Mouse (Mus musculus): Measurements from ENCODE around the gene H2al1m. TPM values are rescaled to one million over a fixed set of nuclear protein-coding genes. Genes with fewer than 3 reads are reported as not detected.

Gene H2al1m
- polyA plus RNA-seq, 1 experiment from 2014 or later = not detected

Other genes with a start within 250 kb of the H2al1m start
- gene Fthl17f, start 220.7 kb upstream of the H2al1m start, polyA plus RNA-seq (2015; fragmentation: Nextera tagmentation; extraction: Ambion mirVana) = not detected in 2 replicates
- gene 4930402K13Rik, start 179.2 kb upstream of the H2al1m start, polyA plus RNA-seq (2015; fragmentation: Nextera tagmentation; extraction: Ambion mirVana) = not detected in 2 replicates
- 1.7 and 1.8 TPM in 2 replicates for gene Lancl3, start 83.9 kb upstream of the H2al1m start, polyA plus RNA-seq (2015; fragmentation: Nextera tagmentation; extraction: Ambion mirVana)
- gene Gm14862, start 26.9 kb upstream of the H2al1m start, polyA plus RNA-seq (2015; fragmentation: Nextera tagmentation; extraction: Ambion mirVana) = not detected in 2 replicates
- gene Xk, start 11.0 kb upstream of the H2al1m start, polyA plus RNA-seq (2015; fragmentation: Nextera tagmentation; extraction: Ambion mirVana) = 2.7 and 3.5 TPM in 2 replicates
- not detected in 2 replicates for gene H2al1k, start 66.9 kb downstream of the H2al1m start, polyA plus RNA-seq (2015; fragmentation: Nextera tagmentation; extraction: Ambion mirVana)
- 1.4 TPM in 2 replicates for gene Cybb, start 204.0 kb downstream of the H2al1m start, polyA plus RNA-seq (2015; fragmentation: Nextera tagmentation; extraction: Ambion mirVana)

All from neural tube, embryonic 13.5 days (tissue).